Mouse (Mus musculus): ENCODE measurements around the gene Rnf225.

DNA sequence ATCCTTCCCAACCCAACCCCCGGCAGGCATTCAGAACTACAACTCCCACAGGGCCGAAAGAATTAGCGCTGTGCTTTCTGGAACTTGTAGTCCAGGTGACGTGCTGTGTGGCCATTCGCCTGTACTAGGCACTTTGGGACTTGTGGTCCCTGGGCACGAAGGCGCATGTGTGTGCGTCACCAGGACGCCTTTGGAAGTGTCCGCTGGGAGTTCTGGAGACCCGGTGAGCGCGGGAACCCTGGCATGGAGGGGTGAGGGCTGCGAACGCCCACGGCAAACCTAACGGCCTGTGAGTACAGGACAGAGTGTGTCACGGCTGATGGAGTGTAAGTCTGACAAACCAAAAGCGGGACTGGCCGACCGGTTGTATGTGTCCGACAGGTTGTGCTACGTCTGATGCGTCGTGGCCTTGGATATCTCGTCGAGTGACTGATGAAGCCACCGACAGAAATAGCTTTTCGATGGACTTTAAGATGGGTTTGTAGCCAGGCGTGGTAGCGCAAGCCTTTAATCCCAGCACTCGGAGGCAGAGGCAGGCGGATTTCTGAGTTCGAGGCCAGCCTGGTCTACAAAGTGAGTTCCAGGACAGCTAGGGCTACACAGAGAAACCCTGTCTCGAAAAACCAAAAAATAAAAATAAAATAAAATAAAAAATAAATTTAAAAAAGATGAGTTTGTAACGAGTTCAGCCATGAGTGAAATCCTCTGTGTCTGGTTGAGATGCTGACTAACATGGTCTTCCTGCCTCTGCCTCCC, 29.4 kb upstream of the Rnf225 start, which contains the start of gene Zscan22:
- TF ChIP-seq CTCF (IDR thresholded peaks at IDR 0.05; ENCODE audit: borderline replicate concordance, insufficient read depth, low read depth, low read length) (no peak), POLR2A (IDR thresholded peaks at IDR 0.05; ENCODE audit: borderline replicate concordance, insufficient read depth, low read length) (peak; percentile 58; the same call in 1 of the 2 replicates)
